Mouse (Mus musculus): Measurements from ENCODE around the gene Anxa5. TPM values are rescaled to one million over a fixed set of nuclear protein-coding genes. Genes with fewer than 3 reads are reported as not detected.
A peak's percentile ranks its signal among the peaks of the same experiment; 100 is the strongest.

Gene Anxa5
- polyA plus RNA-seq, 1 experiment from 2014 or later, result 348 TPM

- no peak overlapping the region for H3K4me3 ChIP-seq (ENCODE audit: low read depth, low read length)
- no peak overlapping the region for H3K4me2 ChIP-seq
- peaks cover 85% of the 10 kb centered on the region for H3K36me3 ChIP-seq (ENCODE audit: insufficient read depth)
- ATAC-seq (ENCODE audit: insufficient read depth), result no peak
- H3K9me3 ChIP-seq (ENCODE audit: low read depth, low read length), result no peaks in the 10 kb centered on the region
- 78% methylated on average over 1 of the region's 1 CpGs for WGBS
- no peak for DNase-seq
- H3K27ac ChIP-seq (ENCODE audit: low read depth), result no peak overlapping the region
- no peak overlapping the region for H3K9ac ChIP-seq
- H3K4me1 ChIP-seq (ENCODE audit: insufficient read depth), result no peaks in the 10 kb centered on the region
- no peaks in the 10 kb centered on the region for H3K27me3 ChIP-seq (ENCODE audit: insufficient read depth, low read length)
- no peak for TF ChIP-seq CTCF (IDR thresholded peaks at IDR 0.05; ENCODE audit: low read depth)
Observed at GRCm38 (mm10) chr3:36452502-36452901, 23.2 kb downstream of the Anxa5 start.

GRCm38 (mm10) chr3:36449292-36450165 lies 26.2 kb downstream of the Anxa5 start:
- H3K27me3 ChIP-seq (ENCODE audit: insufficient read depth, low read length), result no peaks in the 10 kb centered on the region
- peak; percentile 19 for DNase-seq
- no peak for TF ChIP-seq CTCF (IDR thresholded peaks at IDR 0.05; ENCODE audit: low read depth)
- H3K36me3 ChIP-seq (ENCODE audit: insufficient read depth), result peaks cover 67% of the 10 kb centered on the region
- 32% methylated on average over 20 of the region's 20 CpGs for WGBS
- H3K9ac ChIP-seq, result no peak overlapping the region
- no peak overlapping the region for H3K4me2 ChIP-seq
- peak; percentile 55 for ATAC-seq (ENCODE audit: insufficient read depth)
- H3K9me3 ChIP-seq (ENCODE audit: low read depth, low read length), result no peaks in the 10 kb centered on the region
- H3K4me3 ChIP-seq (ENCODE audit: low read depth, low read length), result no peak overlapping the region
- no peaks in the 10 kb centered on the region for H3K4me1 ChIP-seq (ENCODE audit: insufficient read depth)
- H3K27ac ChIP-seq (ENCODE audit: low read depth), result peak overlapping the region; percentile 54; the same call in 1 of the 2 replicates

DNA sequence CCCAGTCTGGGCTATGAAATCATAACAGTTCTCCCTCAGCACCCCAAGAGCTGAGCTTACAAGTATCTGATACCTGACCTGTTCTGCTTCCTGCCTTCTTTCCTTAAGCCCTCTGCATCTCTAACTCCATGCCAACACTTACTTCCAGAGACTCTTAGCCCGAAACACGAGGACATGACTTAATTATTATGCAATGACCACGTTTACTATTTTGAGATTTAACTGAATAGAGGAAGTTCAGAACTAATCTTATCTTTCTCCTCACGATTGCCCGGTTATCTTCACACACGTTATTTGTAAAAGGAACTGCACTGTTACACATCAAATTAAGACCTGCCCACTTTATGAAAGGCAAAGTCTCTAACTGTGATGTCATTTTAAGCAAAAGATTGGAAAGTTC lies 28.8 kb downstream of the Anxa5 start:
- WGBS, result 45% methylated on average over 6 of the region's 6 CpGs
- Histone ChIP-seq H3K27ac (ENCODE audit: low read depth) (no peak overlapping the region), H3K9ac (no peak overlapping the region), H3K4me2 (no peak overlapping the region), H3K4me3 (ENCODE audit: low read depth, low read length) (no peak overlapping the region), H3K4me1 (ENCODE audit: insufficient read depth) (no peaks in the 10 kb centered on the region), H3K9me3 (ENCODE audit: low read depth, low read length) (no peaks in the 10 kb centered on the region), H3K27me3 (ENCODE audit: insufficient read depth, low read length) (no peaks in the 10 kb centered on the region), H3K36me3 (ENCODE audit: insufficient read depth) (peaks cover 50% of the 10 kb centered on the region)
- TF ChIP-seq CTCF (IDR thresholded peaks at IDR 0.05; ENCODE audit: low read depth), result no peak
- DNase-seq (no peak), ATAC-seq (ENCODE audit: insufficient read depth) (no peak)

DNA sequence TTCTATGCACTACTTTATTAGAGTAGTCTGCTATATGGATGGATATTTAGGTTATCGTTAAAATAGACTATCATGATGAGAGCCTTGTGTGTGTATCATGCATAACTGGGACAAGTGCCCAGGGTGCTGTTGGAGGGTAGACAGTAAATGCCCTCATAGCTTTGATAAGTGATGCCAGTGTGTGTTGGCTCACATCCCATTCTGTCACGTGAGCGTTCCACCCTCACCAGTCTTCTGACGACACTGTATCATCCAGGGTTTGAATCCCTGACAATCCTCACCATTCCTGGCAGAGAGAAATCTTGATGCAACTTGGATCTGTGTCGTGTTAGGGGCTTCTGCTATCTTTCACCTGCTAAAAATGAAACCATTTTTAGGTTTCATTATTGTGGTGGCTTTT lies 29.2 kb downstream of the Anxa5 start:
- no peaks in the 10 kb centered on the region for H3K4me1 ChIP-seq (ENCODE audit: insufficient read depth)
- no peak overlapping the region for H3K4me3 ChIP-seq (ENCODE audit: low read depth, low read length)
- no peaks in the 10 kb centered on the region for H3K9me3 ChIP-seq (ENCODE audit: low read depth, low read length)
- DNase-seq (no peak), ATAC-seq (ENCODE audit: insufficient read depth) (no peak)
- peaks cover 46% of the 10 kb centered on the region for H3K36me3 ChIP-seq (ENCODE audit: insufficient read depth)
- no peak overlapping the region for H3K4me2 ChIP-seq
- H3K27ac ChIP-seq (ENCODE audit: low read depth), result no peak overlapping the region
- no peaks in the 10 kb centered on the region for H3K27me3 ChIP-seq (ENCODE audit: insufficient read depth, low read length)
- TF ChIP-seq CTCF (IDR thresholded peaks at IDR 0.05; ENCODE audit: low read depth), result no peak
- WGBS, result 74% methylated on average over 5 of the region's 5 CpGs
- no peak overlapping the region for H3K9ac ChIP-seq

GRCm38 (mm10) chr3:36446041-36446440 lies 29.7 kb downstream of the Anxa5 start:
- no peak for DNase-seq
- 93% methylated on average over 3 of the region's 3 CpGs for WGBS
- no peaks in the 10 kb centered on the region for H3K27me3 ChIP-seq (ENCODE audit: insufficient read depth, low read length)
- H3K9me3 ChIP-seq (ENCODE audit: low read depth, low read length), result no peaks in the 10 kb centered on the region
- no peak overlapping the region for H3K9ac ChIP-seq
- no peak overlapping the region for H3K4me3 ChIP-seq (ENCODE audit: low read depth, low read length)
- H3K4me2 ChIP-seq, result no peak overlapping the region
- no peak for ATAC-seq (ENCODE audit: insufficient read depth)
- H3K36me3 ChIP-seq (ENCODE audit: insufficient read depth), result peaks cover 42% of the 10 kb centered on the region
- H3K4me1 ChIP-seq (ENCODE audit: insufficient read depth), result no peaks in the 10 kb centered on the region
- TF ChIP-seq CTCF (IDR thresholded peaks at IDR 0.05; ENCODE audit: low read depth), result no peak
- no peak overlapping the region for H3K27ac ChIP-seq (ENCODE audit: low read depth)

GRCm38 (mm10) chr3:36442426-36442825 lies 33.3 kb downstream of the Anxa5 start:
- DNase-seq (peak; percentile 91), ATAC-seq (ENCODE audit: insufficient read depth) (peak; percentile 32; the same call in 1 of the 2 replicates)
- Histone ChIP-seq H3K27ac (ENCODE audit: low read depth) (no peak overlapping the region), H3K4me3 (ENCODE audit: low read depth, low read length) (no peak overlapping the region), H3K9me3 (ENCODE audit: low read depth, low read length) (no peaks in the 10 kb centered on the region), H3K27me3 (ENCODE audit: insufficient read depth, low read length) (no peaks in the 10 kb centered on the region), H3K36me3 (ENCODE audit: insufficient read depth) (peaks cover 7% of the 10 kb centered on the region; the same call in 1 of the 2 replicates), H3K4me1 (ENCODE audit: insufficient read depth) (no peaks in the 10 kb centered on the region), H3K4me2 (no peak overlapping the region), H3K9ac (no peak overlapping the region)
- WGBS, result 2% methylated on average over 2 of the region's 2 CpGs
- peak; percentile 83 for TF ChIP-seq CTCF (IDR thresholded peaks at IDR 0.05; ENCODE audit: low read depth)

DNA sequence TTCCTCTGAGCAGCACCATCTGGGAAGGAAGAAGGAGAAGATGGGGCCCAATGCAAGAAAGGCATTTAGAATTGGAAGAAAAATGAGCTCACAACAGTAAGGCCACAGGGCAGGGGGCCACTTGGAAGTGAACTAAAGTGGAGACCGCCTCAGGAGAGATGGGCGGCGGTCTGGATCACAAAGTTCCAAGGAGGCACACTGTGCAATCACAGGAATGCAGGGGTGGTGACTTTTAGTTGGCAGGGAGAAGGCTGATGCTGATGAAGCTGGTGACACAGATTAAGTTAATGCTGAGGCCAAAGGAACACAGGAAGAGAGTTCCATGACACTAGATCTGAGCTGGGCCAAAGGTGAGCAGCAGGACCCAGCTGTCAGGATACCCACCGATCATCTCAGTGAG lies 35.4 kb downstream of the Anxa5 start:
- ATAC-seq (ENCODE audit: insufficient read depth), result peak; percentile 43; the same call in 1 of the 2 replicates
- Histone ChIP-seq H3K36me3 (ENCODE audit: insufficient read depth) (no peaks in the 10 kb centered on the region), H3K27me3 (ENCODE audit: insufficient read depth, low read length) (no peaks in the 10 kb centered on the region), H3K9ac (no peak overlapping the region), H3K4me1 (ENCODE audit: insufficient read depth) (no peaks in the 10 kb centered on the region), H3K4me3 (ENCODE audit: low read depth, low read length) (no peak overlapping the region), H3K9me3 (ENCODE audit: low read depth, low read length) (no peaks in the 10 kb centered on the region), H3K4me2 (no peak overlapping the region), H3K27ac (ENCODE audit: low read depth) (no peak overlapping the region)
- WGBS, result 33% methylated on average over 4 of the region's 4 CpGs
- DNase-seq, result peak; percentile 31
- TF ChIP-seq CTCF (IDR thresholded peaks at IDR 0.05; ENCODE audit: low read depth), result no peak
